Mouse (Mus musculus) naive thymus-derived CD4-positive, alpha-beta T cell, adult 2 months (primary cell): ENCODE results near the gene Tmprss13.

Experiments used
- DNase-seq: peaks from one replicate; pipeline ENCODE4 v3.0.0-alpha.2; 2011; ENCODE audit warnings: low read depth

Tmprss13 gene

GRCm38 (mm10) chr9:45382336-45382735, 63.4 kb downstream of the Tmprss13 start:
- no peak for DNase-seq

GRCm38 (mm10) chr9:45382834-45383233, 63.9 kb downstream of the Tmprss13 start:
- no peak for DNase-seq

- no peak for DNase-seq
Measured at GRCm38 (mm10) chr9:45383883-45384282, 65.0 kb downstream of the Tmprss13 start.

GRCm38 (mm10) chr9:45386698-45387097, 67.8 kb downstream of the Tmprss13 start:
- no peak for DNase-seq

- DNase-seq: peak; percentile 92
Measured at GRCm38 (mm10) chr9:45388385-45388994, 69.6 kb downstream of the Tmprss13 start.

- no peak for DNase-seq
Measured at GRCm38 (mm10) chr9:45389596-45389995, 70.7 kb downstream of the Tmprss13 start.

GRCm38 (mm10) chr9:45391299-45391698, 72.4 kb downstream of the Tmprss13 start:
- no peak for DNase-seq

GRCm38 (mm10) chr9:45395218-45395617, 76.3 kb downstream of the Tmprss13 start:
- DNase-seq: no peak

- DNase-seq: no peak
Measured at GRCm38 (mm10) chr9:45395796-45396195, 76.9 kb downstream of the Tmprss13 start.
